Mouse (Mus musculus) lung, embryonic 16.5 days (tissue): ENCODE data around the gene Kdelr2. TPM values are rescaled to one million over a fixed set of nuclear protein-coding genes. Genes with fewer than 3 reads are reported as not detected.
"Not testable (repeated sequence)": the region's sequence is repeated elsewhere in the genome, so short reads cannot be mapped to it uniquely, and the experiment has no call there.

ENCODE experiments used
- ATAC-seq: fragments of 200-750 bp; cut with Nextera tagmentation; 2 replicates; pipeline ENCODE4 v1.8.0; 2017; ENCODE audit warnings: low read depth, mild to moderate bottlenecking, moderate library complexity
- H3K27ac ChIP-seq: fragments of 300-500 bp; sonication (generic); 2 replicates; pipeline ENCODE4 v1.5.1; 2014; ENCODE audit warnings: mild to moderate bottlenecking, control low read depth, low read length
- H3K27me3 ChIP-seq: fragments of 300-500 bp; sonication (generic); 2 replicates; pipeline ENCODE4 v1.6.1; 2014; ENCODE audit warnings: low read depth, low read length, mixed read lengths; ENCODE audit not compliant: control insufficient read depth, insufficient read depth
- H3K36me3 ChIP-seq: fragments of 300-500 bp; sonication (generic); 2 replicates; pipeline ENCODE4 v1.6.1; 2014; ENCODE audit warnings: low read length; ENCODE audit not compliant: control insufficient read depth, insufficient read depth
- H3K4me1 ChIP-seq: fragments of 300-500 bp; sonication (generic); replicated peaks from 2 replicates; pipeline ENCODE4 v1.6.1; 2014; ENCODE audit warnings: low read length, mixed read lengths; ENCODE audit not compliant: control insufficient read depth, insufficient read depth
- H3K4me2 ChIP-seq: fragments of 300-500 bp; sonication (generic); 2 replicates; pipeline ENCODE4 v1.6.1; 2014; ENCODE audit warnings: low read depth, low read length, control low read depth
- H3K4me3 ChIP-seq: fragments of 300-500 bp; sonication (generic); 2 replicates; pipeline ENCODE4 v1.5.1; 2014; ENCODE audit warnings: mild to moderate bottlenecking, low read length, control low read depth
- H3K9ac ChIP-seq: fragments of 300-500 bp; sonication (generic); 2 replicates; pipeline ENCODE4 v1.6.1; 2014; ENCODE audit warnings: low read length, control low read depth
- H3K9me3 ChIP-seq: fragments of 300-500 bp; sonication (generic); 2 replicates; pipeline ENCODE4 v1.6.1; 2016; ENCODE audit warnings: low read length; ENCODE audit not compliant: control insufficient read depth
- WGBS: fragments of 180-500 bp; shearing (Covaris S2); extraction: QIAGEN DNeasy Blood & Tissue Kit; methylation state at CpG from one replicate; pipeline ENCODE4 v1.1.7; 2014; 5-methylcytosine and 5-hydroxymethylcytosine counted together
- polyA plus RNA-seq: library from polyadenylated mRNA; unstranded; fragments of >200 nt; fragmentation: Nextera tagmentation; extraction: Ambion mirVana; gene quantifications from 2 replicates; pipeline ENCODE4 v1.2.1, GENCODE M21; 2015

Kdelr2 gene
- polyA plus RNA-seq, 1 experiment from 2014 or later: 341 TPM

DNA sequence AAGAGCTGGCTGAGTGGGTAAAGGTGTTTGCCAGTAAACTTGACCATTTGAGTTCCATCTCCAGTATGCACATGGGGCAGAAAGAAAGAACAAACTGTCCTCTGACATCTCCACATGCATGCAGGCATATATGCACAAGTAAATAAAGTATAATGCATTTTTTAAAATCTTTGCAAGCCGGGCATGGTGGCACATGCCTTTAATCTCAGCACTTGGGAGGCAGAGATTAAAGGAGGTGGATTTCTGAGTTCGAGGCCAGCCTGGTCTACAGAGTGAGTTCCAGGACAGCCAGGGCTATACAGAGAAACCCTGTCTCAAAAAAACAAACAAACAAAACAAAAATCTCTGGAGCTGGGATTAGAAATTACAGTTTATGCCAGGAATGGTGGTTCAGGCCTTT is 8.7 kb upstream of the Kdelr2 start:
- not testable (repeated sequence) for H3K4me3 ChIP-seq, H3K9me3 ChIP-seq, H3K36me3 ChIP-seq, H3K27me3 ChIP-seq, ATAC-seq, H3K9ac ChIP-seq, H3K4me1 ChIP-seq, H3K27ac ChIP-seq, H3K4me2 ChIP-seq
- 83% methylated on average over 2 of the region's 2 CpGs for WGBS

DNA sequence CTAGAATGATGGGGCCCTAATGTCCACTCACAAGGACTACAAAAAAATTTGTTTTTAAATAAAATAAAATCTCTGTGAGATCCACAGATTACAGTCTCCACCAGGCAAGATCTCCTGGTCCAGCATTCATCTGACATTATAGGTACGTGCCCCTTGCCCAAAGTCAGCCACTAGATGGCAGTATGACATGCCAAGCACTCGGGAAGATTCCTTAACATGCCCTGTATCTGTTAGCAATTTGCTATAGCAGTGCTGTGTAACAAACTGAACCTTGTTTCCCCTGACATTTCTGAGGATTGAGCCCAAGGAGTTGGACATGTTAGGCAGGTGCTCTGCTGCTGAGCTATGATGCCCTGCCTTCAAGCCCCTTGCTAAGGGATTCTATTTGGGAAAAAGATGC is 8.0 kb upstream of the Kdelr2 start:
- H3K36me3 ChIP-seq: no peaks in the 10 kb centered on the region
- WGBS: 40% methylated on average over 2 of the region's 2 CpGs
- H3K4me3 ChIP-seq: no peak overlapping the region
- no peak for ATAC-seq
- no peaks in the 10 kb centered on the region for H3K27me3 ChIP-seq
- H3K9me3 ChIP-seq: no peaks in the 10 kb centered on the region
- H3K9ac ChIP-seq: no peak overlapping the region
- H3K4me2 ChIP-seq: no peak overlapping the region
- no peaks in the 10 kb centered on the region for H3K4me1 ChIP-seq
- H3K27ac ChIP-seq: no peak overlapping the region

DNA sequence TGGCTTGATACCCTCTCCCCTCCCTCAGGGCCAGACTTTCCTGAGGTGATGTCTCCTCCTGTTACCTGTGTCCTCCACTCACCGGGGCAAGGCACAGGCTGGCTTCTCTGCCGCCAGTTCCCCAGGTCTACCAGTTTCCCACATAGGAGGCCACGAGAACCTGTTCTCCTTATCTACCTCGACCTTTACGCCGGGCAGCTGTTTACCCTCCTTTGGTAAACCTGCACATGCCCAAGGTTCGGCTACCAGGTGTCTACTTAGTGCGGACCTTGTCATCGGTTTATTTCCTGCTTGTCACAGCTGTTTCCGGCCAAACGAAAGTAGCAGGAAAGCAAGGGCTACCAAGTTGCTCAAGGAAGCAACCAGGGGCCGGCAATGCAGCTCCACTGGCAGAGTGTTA is 3.1 kb upstream of the Kdelr2 start:
- no peak overlapping the region for H3K4me2 ChIP-seq
- ATAC-seq: no peak
- no peaks in the 10 kb centered on the region for H3K36me3 ChIP-seq
- H3K4me3 ChIP-seq: no peak overlapping the region
- no peaks in the 10 kb centered on the region for H3K9me3 ChIP-seq
- H3K27me3 ChIP-seq: no peaks in the 10 kb centered on the region
- 66% methylated on average over 12 of the region's 12 CpGs for WGBS
- H3K4me1 ChIP-seq: peaks cover 13% of the 10 kb centered on the region
- no peak overlapping the region for H3K9ac ChIP-seq
- no peak overlapping the region for H3K27ac ChIP-seq

DNA sequence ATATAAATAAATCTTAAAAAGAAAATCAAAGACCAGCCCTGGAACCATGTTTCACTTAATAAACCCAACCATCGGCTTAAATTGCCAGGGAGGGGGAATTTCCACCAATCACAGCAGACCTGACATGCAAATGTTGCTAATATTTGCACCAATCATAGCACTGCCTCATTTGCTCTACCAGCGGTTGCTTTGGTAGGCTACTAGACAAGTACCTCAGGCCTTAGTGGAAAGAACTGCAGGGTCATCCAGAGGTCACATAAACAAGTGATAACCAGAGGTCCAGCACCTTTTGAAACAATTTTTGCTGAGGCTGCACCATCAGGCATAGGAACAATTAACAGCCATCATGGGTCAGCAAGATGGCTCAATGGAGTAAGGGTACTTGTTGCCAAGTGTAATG is 2.1 kb upstream of the Kdelr2 start:
- no peak overlapping the region for H3K9ac ChIP-seq
- no peaks in the 10 kb centered on the region for H3K9me3 ChIP-seq
- peaks cover 14% of the 10 kb centered on the region for H3K4me1 ChIP-seq
- H3K27ac ChIP-seq: no peak overlapping the region
- no peak overlapping the region for H3K4me3 ChIP-seq
- no peak overlapping the region for H3K4me2 ChIP-seq
- H3K36me3 ChIP-seq: no peaks in the 10 kb centered on the region
- no peaks in the 10 kb centered on the region for H3K27me3 ChIP-seq
- ATAC-seq: no peak
- 37% methylated on average over 2 of the region's 2 CpGs for WGBS

DNA sequence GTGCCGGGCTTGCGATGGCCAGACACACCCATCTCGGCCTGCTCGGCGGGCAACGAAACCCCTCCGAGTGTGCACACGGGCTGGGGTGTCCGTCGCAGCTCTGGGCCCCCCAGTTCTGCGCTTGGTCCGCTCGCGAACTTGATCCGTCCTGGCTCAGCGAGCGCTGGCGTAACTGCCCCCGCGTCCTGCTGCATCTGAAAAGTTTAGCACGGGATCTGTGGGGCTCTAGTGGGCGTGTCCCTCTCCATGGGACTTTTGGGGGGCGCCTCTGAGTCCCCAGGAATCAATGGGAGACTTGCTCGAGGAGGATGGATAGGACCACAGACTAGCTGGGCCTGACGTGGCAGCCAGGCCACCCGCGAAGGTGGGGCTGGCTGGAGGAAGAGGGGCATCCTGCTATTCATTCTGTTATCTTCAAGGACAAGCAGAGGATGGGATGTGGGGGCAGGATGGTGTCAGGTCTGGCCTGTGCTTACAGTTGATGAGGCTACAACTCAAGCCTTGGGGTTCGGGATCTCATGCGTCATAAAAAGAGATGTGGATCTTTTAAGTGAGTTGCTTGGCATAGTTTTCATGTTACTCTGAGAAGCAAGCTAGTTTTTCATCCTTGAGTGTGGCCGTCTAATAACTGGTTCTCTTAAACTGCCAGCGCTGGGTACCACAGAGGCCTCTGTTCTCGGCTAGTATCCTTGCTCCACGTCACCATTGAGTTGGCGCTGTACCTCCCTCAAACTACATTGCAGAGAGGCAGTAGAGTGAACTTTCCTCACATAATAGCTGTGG is 701 bp downstream of the Kdelr2 start:
- Histone ChIP-seq H3K9ac (peak overlapping the region; percentile 92), H3K4me2 (peak overlapping the region; percentile 69), H3K4me3 (peak overlapping the region; percentile 91), H3K27ac (peak overlapping the region; percentile 87), H3K36me3 (peaks cover 2% of the 10 kb centered on the region; the same call in 1 of the 2 replicates), H3K27me3 (no peaks in the 10 kb centered on the region), H3K9me3 (no peaks in the 10 kb centered on the region), H3K4me1 (peaks cover 15% of the 10 kb centered on the region)
- WGBS: 2% methylated on average over 34 of the region's 34 CpGs
- ATAC-seq: peak; percentile 31

DNA sequence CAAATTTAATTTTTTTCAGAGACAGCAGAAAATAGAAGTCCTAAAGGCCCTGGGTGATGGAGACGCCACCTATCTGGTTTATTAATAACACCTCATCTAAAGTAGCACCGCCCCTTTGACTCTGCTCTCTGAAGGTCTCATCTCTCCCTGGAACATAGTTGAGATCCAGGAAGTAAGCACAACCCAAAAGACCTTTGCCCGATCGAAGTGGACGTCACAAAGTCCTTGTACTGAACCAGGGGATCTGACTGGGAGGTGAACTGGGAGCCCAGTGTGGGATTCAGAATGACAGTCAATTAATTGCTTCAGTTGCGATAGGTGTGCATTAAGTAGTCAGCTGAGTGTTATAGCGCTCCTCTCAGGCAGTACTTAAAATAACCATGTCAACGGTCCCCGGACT is 1.6 kb downstream of the Kdelr2 start:
- H3K4me2 ChIP-seq: peak overlapping the region; percentile 69
- H3K4me1 ChIP-seq: peaks cover 18% of the 10 kb centered on the region
- H3K36me3 ChIP-seq: peaks cover 2% of the 10 kb centered on the region; the same call in 1 of the 2 replicates
- H3K9me3 ChIP-seq: no peaks in the 10 kb centered on the region
- H3K4me3 ChIP-seq: peak overlapping the region; percentile 91
- 72% methylated on average over 9 of the region's 9 CpGs for WGBS
- no peak for ATAC-seq
- H3K27ac ChIP-seq: no peak overlapping the region
- no peaks in the 10 kb centered on the region for H3K27me3 ChIP-seq
- no peak overlapping the region for H3K9ac ChIP-seq

DNA sequence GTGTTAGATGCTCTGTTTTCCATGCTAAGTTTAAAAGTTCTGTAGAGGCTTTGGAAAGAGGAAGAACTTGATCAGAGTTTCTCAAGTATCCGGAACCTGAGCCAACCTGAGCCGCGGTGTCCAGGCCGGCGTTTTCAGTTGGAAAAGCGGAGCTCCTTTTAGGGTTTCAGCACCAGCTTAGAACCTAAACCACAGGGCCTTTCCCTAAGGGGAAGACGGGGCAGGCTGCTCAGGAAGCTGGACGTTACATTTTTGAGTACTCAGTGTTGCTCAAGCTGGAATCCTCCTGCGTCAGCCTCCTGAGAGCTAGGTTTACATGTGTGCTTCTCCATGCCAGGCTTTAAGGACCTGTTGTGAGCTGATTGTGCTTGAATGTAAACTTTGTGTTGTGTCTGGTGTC is 2.9 kb downstream of the Kdelr2 start:
- WGBS: 90% methylated on average over 9 of the region's 9 CpGs
- Histone ChIP-seq H3K36me3 (peaks cover 2% of the 10 kb centered on the region; the same call in 1 of the 2 replicates), H3K9ac (no peak overlapping the region), H3K4me3 (no peak overlapping the region), H3K27me3 (no peaks in the 10 kb centered on the region), H3K27ac (no peak overlapping the region), H3K4me2 (no peak overlapping the region), H3K9me3 (no peaks in the 10 kb centered on the region), H3K4me1 (peaks cover 18% of the 10 kb centered on the region)
- no peak for ATAC-seq

DNA sequence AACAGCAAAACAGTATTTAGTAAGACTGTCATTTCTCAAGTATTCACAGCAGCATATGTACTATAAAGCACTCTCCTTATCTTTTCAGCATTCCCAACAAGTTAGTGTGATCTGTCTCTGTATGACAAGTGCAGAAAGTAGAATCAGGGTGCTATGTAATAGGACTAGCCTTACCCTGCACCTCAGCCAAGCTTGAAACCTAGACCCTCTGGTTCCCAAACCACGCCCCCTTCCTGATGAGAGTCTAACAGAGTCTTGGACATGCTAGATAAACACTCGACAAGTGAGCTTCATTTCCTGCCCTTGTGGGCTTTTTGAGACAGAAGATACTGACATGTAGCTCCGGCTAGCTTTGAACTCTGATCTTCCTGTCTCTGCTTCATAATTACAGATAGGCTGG is 5.6 kb downstream of the Kdelr2 start:
- H3K27me3 ChIP-seq: no peaks in the 10 kb centered on the region
- no peak overlapping the region for H3K9ac ChIP-seq
- 25% methylated on average over 3 of the region's 3 CpGs for WGBS
- H3K36me3 ChIP-seq: peaks cover 17% of the 10 kb centered on the region
- no peak overlapping the region for H3K4me3 ChIP-seq
- H3K4me2 ChIP-seq: no peak overlapping the region
- H3K9me3 ChIP-seq: no peaks in the 10 kb centered on the region
- H3K27ac ChIP-seq: no peak overlapping the region
- H3K4me1 ChIP-seq: peaks cover 13% of the 10 kb centered on the region
- ATAC-seq: no peak

DNA sequence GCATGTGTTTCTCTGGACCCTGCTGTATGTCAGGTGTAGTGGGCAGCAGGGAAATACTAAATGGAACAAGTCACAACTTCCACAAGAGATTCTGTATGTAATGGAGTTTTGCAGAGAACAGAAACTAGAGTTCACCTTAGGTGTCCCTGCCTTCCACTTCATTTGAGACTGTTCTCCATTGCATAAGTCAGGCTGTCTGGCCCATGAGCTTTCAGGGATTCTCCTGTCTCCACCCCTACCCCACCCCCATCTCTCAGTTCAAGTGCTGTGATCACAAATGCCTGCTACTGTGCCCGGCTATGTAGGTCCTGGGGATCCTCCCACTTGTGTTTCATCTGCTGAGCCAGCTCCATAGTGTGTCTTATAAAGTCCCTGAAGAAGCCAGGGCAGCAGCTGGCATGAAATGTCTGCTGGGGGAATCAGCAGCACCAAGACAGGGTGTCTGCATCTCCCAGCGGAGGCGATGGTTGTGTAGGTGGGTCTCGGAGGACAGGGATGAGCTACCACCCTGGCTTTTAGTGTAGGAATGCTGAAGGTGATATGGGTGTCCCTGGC is 7.3 kb downstream of the Kdelr2 start:
- Histone ChIP-seq H3K27ac (no peak overlapping the region), H3K27me3 (no peaks in the 10 kb centered on the region), H3K4me2 (no peak overlapping the region), H3K9me3 (no peaks in the 10 kb centered on the region), H3K9ac (no peak overlapping the region), H3K36me3 (peaks cover 26% of the 10 kb centered on the region), H3K4me3 (no peak overlapping the region), H3K4me1 (peaks cover 4% of the 10 kb centered on the region; the same call in 1 of the 2 replicates)
- no peak for ATAC-seq
- 84% methylated on average over 4 of the region's 4 CpGs for WGBS
